Mouse (Mus musculus) fibroblast of lung, adult 2 months (primary cell): ENCODE measurements around the gene Atp8b3.

ENCODE experiments used
- DNase-seq: peaks from one replicate; pipeline ENCODE4 v3.0.0-alpha.2; 2011; ENCODE audit warnings: low read depth

The Atp8b3 gene

GRCm38 (mm10) chr10:80568876-80569275 lies 30.0 kb upstream of the Atp8b3 start:
- DNase-seq, result no peak

- no peak for DNase-seq
Observed at GRCm38 (mm10) chr10:80566375-80567092, 27.6 kb upstream of the Atp8b3 start.

GRCm38 (mm10) chr10:80561116-80561944 lies 22.4 kb upstream of the Atp8b3 start, which contains the start of gene Rexo1:
Rexo1 (minus strand) TSS chr10:80561560.
- peak; percentile 95 for DNase-seq

- DNase-seq, result no peak
Observed at GRCm38 (mm10) chr10:80560621-80561020, 21.7 kb upstream of the Atp8b3 start.

GRCm38 (mm10) chr10:80559431-80559830 lies 20.5 kb upstream of the Atp8b3 start:
- no peak for DNase-seq

- DNase-seq, result no peak
Observed at GRCm38 (mm10) chr10:80557346-80557965, 18.5 kb upstream of the Atp8b3 start.

GRCm38 (mm10) chr10:80553997-80554396 lies 15.1 kb upstream of the Atp8b3 start:
- DNase-seq, result no peak

- no peak for DNase-seq
Observed at GRCm38 (mm10) chr10:80553575-80553974, 14.7 kb upstream of the Atp8b3 start.

GRCm38 (mm10) chr10:80552364-80552763 lies 13.4 kb upstream of the Atp8b3 start:
- DNase-seq, result no peak

- DNase-seq, result no peak
Observed at GRCm38 (mm10) chr10:80549279-80549678, 10.4 kb upstream of the Atp8b3 start.

GRCm38 (mm10) chr10:80548428-80549006 lies 9.6 kb upstream of the Atp8b3 start:
- no peak for DNase-seq

- DNase-seq, result no peak
Observed at GRCm38 (mm10) chr10:80547539-80547938, 8.6 kb upstream of the Atp8b3 start.

- no peak for DNase-seq
Observed at GRCm38 (mm10) chr10:80546945-80547344, 8.0 kb upstream of the Atp8b3 start.

GRCm38 (mm10) chr10:80545590-80545989 lies 6.7 kb upstream of the Atp8b3 start:
- no peak for DNase-seq

GRCm38 (mm10) chr10:80543873-80544272 lies 4.9 kb upstream of the Atp8b3 start:
- DNase-seq, result no peak

GRCm38 (mm10) chr10:80539493-80539892 lies 569 bp upstream of the Atp8b3 start:
- DNase-seq, result no peak

- no peak for DNase-seq
Observed at GRCm38 (mm10) chr10:80538180-80538579, 744 bp downstream of the Atp8b3 start.

- DNase-seq, result no peak
Observed at GRCm38 (mm10) chr10:80535711-80536110, 3.2 kb downstream of the Atp8b3 start.

GRCm38 (mm10) chr10:80535071-80535470 lies 3.9 kb downstream of the Atp8b3 start:
- no peak for DNase-seq

GRCm38 (mm10) chr10:80533704-80534103 lies 5.2 kb downstream of the Atp8b3 start:
- no peak for DNase-seq

GRCm38 (mm10) chr10:80532783-80533182 lies 6.1 kb downstream of the Atp8b3 start:
- no peak for DNase-seq

- no peak for DNase-seq
Observed at GRCm38 (mm10) chr10:80526172-80526571, 12.8 kb downstream of the Atp8b3 start.
